Mouse (Mus musculus): ENCODE results near the gene Mylk. TPM values are rescaled to one million over a fixed set of nuclear protein-coding genes. Genes with fewer than 3 reads are reported as not detected.
"Not testable (repeated sequence)": the region's sequence is repeated elsewhere in the genome, so short reads cannot be mapped to it uniquely, and the experiment has no call there.

The Mylk gene
- polyA plus RNA-seq, 1 experiment, result 0.23 TPM

DNA sequence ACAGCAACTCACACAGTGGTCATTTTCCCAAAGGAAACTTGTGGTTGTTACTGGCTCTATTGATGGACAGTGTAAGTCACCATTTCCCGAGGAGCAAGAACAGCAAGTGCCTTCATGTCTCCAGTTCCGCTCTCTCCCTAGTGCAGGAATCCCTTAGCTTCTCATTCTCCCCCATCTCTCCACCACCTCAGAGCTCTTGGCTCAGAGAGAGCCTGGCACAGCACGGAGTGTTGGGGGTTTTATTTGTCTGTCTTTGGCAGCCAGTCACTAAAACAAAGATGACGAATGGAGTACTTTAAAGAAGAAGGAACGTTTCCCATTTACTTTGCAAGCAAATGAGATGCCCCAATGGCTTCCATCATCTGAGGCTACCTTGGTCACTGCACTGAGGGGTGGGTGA lies 56.2 kb downstream of the Mylk start:
- TF ChIP-seq USF1 (IDR thresholded peaks at IDR 0.05; ENCODE audit: low read depth) (no peak), MYOG (IDR thresholded peaks at IDR 0.05; ENCODE audit: control insufficient read depth, extremely low read depth, insufficient read length) (no peak), MAX (IDR thresholded peaks at IDR 0.05) (no peak), FOSL1 (IDR thresholded peaks at IDR 0.05; ENCODE audit: insufficient read depth, low read length, poor library complexity, severe bottlenecking) (no peak), CTCF (IDR thresholded peaks at IDR 0.05; ENCODE audit: control insufficient read depth, insufficient read depth, insufficient read length) (no peak), MYOD1 (IDR thresholded peaks at IDR 0.05; ENCODE audit: control insufficient read depth, insufficient read length, low read depth) (no peak), CEBPB (IDR thresholded peaks at IDR 0.05; ENCODE audit: low read depth) (no peak)
- H3K79me3 ChIP-seq (ENCODE audit: low read depth), result no peaks in the 10 kb centered on the region
- H3ac ChIP-seq (ENCODE audit: control insufficient read depth, insufficient read length, low read depth), result no peak overlapping the region
- H3K4me3 ChIP-seq (ENCODE audit: insufficient read depth, poor library complexity, severe bottlenecking), result no peak overlapping the region
- no peaks in the 10 kb centered on the region for H3K27me3 ChIP-seq (ENCODE audit: control insufficient read depth, insufficient read depth, insufficient read length)
- H3K79me2 ChIP-seq (ENCODE audit: control insufficient read depth, insufficient read depth), result no peaks in the 10 kb centered on the region
- no peaks in the 10 kb centered on the region for H3K36me3 ChIP-seq (ENCODE audit: control insufficient read depth, insufficient read depth)

DNA sequence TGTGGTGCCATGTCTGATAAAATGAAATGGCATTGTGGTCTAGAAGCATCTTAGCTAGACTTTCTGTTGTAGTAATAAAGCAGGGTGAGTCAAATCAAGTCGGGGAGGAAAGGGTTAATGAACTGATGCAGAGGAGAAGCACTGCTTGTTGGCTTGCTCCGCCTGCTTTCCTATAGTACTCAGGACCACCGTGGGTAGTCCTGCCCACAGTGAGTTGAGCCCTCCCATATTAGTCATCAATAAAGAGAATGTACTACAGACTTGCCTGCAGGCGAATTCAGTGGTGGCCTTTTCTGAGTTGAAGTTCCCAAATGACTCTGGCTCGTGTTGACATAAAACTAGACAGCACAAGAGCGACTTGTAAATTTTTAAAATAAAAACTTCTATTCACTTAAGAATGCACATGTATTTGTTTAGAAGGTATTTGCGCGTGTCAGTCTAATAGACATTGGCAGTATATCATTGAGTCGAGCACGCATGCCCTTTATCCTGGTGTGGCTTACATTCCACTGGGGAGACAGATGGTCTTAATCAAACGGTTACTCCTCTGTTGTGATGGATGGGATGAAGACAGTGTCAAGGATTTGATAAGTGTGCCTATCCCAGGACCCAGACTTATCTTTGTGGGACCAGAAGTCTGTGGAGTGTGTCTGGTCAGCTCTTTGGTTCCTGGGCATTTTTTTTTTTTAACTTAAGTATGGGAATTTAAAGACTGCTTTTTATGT lies 59.4 kb downstream of the Mylk start:
- Histone ChIP-seq H3K79me3 (ENCODE audit: low read depth) (no peaks in the 10 kb centered on the region), H3K79me2 (ENCODE audit: control insufficient read depth, insufficient read depth) (no peaks in the 10 kb centered on the region), H3K27me3 (ENCODE audit: control insufficient read depth, insufficient read depth, insufficient read length) (no peaks in the 10 kb centered on the region), H3K4me3 (ENCODE audit: insufficient read depth, poor library complexity, severe bottlenecking) (no peak overlapping the region), H3K36me3 (ENCODE audit: control insufficient read depth, insufficient read depth) (no peaks in the 10 kb centered on the region), H3ac (ENCODE audit: control insufficient read depth, insufficient read length, low read depth) (no peak overlapping the region)
- TF ChIP-seq MYOG (IDR thresholded peaks at IDR 0.05; ENCODE audit: control insufficient read depth, extremely low read depth, insufficient read length) (no peak), FOSL1 (IDR thresholded peaks at IDR 0.05; ENCODE audit: insufficient read depth, low read length, poor library complexity, severe bottlenecking) (no peak), CTCF (IDR thresholded peaks at IDR 0.05; ENCODE audit: control insufficient read depth, insufficient read depth, insufficient read length) (no peak), MYOD1 (IDR thresholded peaks at IDR 0.05; ENCODE audit: control insufficient read depth, insufficient read length, low read depth) (no peak), MAX (IDR thresholded peaks at IDR 0.05) (no peak), USF1 (IDR thresholded peaks at IDR 0.05; ENCODE audit: low read depth) (no peak), CEBPB (IDR thresholded peaks at IDR 0.05; ENCODE audit: low read depth) (no peak)

DNA sequence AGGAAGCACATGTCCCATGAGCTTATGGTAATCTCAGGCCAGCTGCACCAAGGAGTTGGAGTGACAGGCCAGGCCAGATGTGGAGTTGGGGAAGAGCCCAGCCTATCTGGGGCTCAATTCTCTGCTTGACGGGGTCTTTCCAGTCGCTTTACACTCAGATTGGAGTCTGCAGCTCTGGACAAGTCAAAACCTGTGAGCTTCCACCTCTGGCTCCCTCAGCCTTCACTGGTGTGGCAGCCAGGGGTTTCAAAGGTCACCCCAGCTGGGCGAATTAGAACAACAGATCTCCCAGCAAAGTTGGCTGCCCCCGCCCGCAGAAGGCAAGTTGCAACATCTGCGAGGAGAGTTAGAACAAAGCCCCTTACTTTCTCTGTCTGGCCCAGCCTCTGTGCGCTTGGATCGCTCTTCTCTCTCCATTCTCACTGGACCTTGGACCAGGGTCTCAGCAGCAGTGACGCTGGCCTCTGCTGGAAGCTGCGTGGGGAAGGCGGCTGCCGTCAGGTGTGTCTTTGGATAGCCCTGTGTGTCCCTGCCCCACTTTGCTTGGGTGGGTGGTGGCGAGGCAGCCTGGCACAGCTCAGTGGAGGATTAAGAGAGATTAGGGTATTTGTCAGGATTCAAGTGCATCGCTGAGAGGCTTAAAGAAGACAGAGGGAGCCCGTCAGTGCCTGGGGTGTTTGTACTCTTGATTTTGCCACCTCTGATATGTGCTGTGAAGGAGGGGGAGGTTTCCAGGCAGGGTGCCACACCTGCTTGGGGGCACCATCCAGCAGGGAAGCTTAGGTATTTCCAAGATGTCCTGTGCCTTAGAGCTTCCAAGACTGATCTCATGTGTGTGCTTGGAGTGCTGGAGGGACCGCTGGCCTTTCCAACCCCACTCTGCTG lies 62.1 kb downstream of the Mylk start:
- Histone ChIP-seq H3K79me3 (ENCODE audit: low read depth) (no peaks in the 10 kb centered on the region), H3K79me2 (ENCODE audit: control insufficient read depth, insufficient read depth) (no peaks in the 10 kb centered on the region), H3K4me3 (ENCODE audit: insufficient read depth, poor library complexity, severe bottlenecking) (no peak overlapping the region), H3K27me3 (ENCODE audit: control insufficient read depth, insufficient read depth, insufficient read length) (no peaks in the 10 kb centered on the region), H3K36me3 (ENCODE audit: control insufficient read depth, insufficient read depth) (no peaks in the 10 kb centered on the region), H3ac (ENCODE audit: control insufficient read depth, insufficient read length, low read depth) (no peak overlapping the region)
- TF ChIP-seq MYOG (IDR thresholded peaks at IDR 0.05; ENCODE audit: control insufficient read depth, extremely low read depth, insufficient read length), result no peak
- TF ChIP-seq CEBPB (IDR thresholded peaks at IDR 0.05; ENCODE audit: low read depth), result no peak
- no peak for TF ChIP-seq MYOD1 (IDR thresholded peaks at IDR 0.05; ENCODE audit: control insufficient read depth, insufficient read length, low read depth)
- TF ChIP-seq FOSL1 (IDR thresholded peaks at IDR 0.05; ENCODE audit: insufficient read depth, low read length, poor library complexity, severe bottlenecking), result no peak
- TF ChIP-seq MAX (IDR thresholded peaks at IDR 0.05), result no peak
- no peak for TF ChIP-seq CTCF (IDR thresholded peaks at IDR 0.05; ENCODE audit: control insufficient read depth, insufficient read depth, insufficient read length)
- no peak for TF ChIP-seq USF1 (IDR thresholded peaks at IDR 0.05; ENCODE audit: low read depth)

DNA sequence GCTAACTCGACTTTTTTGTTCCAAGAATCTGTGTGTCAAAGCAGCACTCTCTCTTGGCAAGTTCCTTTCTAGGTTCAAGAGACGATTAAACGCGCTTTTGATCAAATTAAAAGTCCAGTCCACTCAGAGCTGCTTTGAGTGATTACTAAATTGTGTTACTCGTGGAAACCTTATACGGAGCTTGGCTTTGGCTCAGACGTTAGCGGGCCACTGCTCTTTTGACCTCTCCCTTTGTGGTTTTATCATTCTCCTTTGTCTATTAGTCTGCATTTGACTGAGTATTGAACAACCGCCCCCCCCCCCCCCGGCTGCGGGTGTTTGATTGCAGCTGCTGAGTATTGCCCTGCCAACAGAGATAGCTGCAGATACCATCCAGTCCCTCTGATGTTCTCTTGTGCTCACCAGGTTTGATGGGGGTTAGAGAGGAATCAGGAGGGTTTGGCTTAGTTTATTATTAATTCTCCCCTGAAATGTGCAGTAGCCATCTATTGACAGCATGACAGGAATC lies 62.8 kb downstream of the Mylk start:
- H3ac ChIP-seq (ENCODE audit: control insufficient read depth, insufficient read length, low read depth), result no peak overlapping the region
- no peaks in the 10 kb centered on the region for H3K27me3 ChIP-seq (ENCODE audit: control insufficient read depth, insufficient read depth, insufficient read length)
- TF ChIP-seq USF1 (IDR thresholded peaks at IDR 0.05; ENCODE audit: low read depth) (no peak), MAX (IDR thresholded peaks at IDR 0.05) (no peak), CEBPB (IDR thresholded peaks at IDR 0.05; ENCODE audit: low read depth) (no peak), CTCF (IDR thresholded peaks at IDR 0.05; ENCODE audit: control insufficient read depth, insufficient read depth, insufficient read length) (no peak), FOSL1 (IDR thresholded peaks at IDR 0.05; ENCODE audit: insufficient read depth, low read length, poor library complexity, severe bottlenecking) (no peak)
- no peaks in the 10 kb centered on the region for H3K79me2 ChIP-seq (ENCODE audit: control insufficient read depth, insufficient read depth)
- no peaks in the 10 kb centered on the region for H3K36me3 ChIP-seq (ENCODE audit: control insufficient read depth, insufficient read depth)
- no peak overlapping the region for H3K4me3 ChIP-seq (ENCODE audit: insufficient read depth, poor library complexity, severe bottlenecking)
- H3K79me3 ChIP-seq (ENCODE audit: low read depth), result no peaks in the 10 kb centered on the region

DNA sequence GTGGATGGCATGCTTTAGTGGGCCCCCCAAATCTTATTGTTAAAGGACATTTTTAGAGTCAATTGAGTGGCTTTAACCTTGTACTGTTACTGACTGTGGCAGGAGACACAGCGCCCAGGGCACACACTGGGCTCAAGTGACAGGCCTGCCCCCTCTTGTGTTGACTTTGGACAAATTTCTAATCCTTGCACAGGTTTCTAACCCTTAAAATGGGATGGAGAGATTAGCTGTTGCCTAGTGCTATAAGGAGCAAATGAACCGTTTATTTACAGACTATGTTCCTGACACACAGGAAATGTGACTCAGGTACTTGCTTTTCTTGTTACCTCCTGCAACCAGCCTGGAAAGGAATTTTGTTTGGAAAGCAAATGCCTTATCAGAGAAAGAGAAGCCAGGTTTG lies 67.2 kb downstream of the Mylk start:
- no peaks in the 10 kb centered on the region for H3K27me3 ChIP-seq (ENCODE audit: control insufficient read depth, insufficient read depth, insufficient read length)
- H3K79me3 ChIP-seq (ENCODE audit: low read depth), result no peaks in the 10 kb centered on the region
- H3K79me2 ChIP-seq (ENCODE audit: control insufficient read depth, insufficient read depth), result no peaks in the 10 kb centered on the region
- TF ChIP-seq FOSL1 (IDR thresholded peaks at IDR 0.05; ENCODE audit: insufficient read depth, low read length, poor library complexity, severe bottlenecking), result no peak
- no peak for TF ChIP-seq USF1 (IDR thresholded peaks at IDR 0.05; ENCODE audit: low read depth)
- no peak for TF ChIP-seq MYOD1 (IDR thresholded peaks at IDR 0.05; ENCODE audit: control insufficient read depth, insufficient read length, low read depth)
- no peak for TF ChIP-seq CTCF (IDR thresholded peaks at IDR 0.05; ENCODE audit: control insufficient read depth, insufficient read depth, insufficient read length)
- no peak for TF ChIP-seq MYOG (IDR thresholded peaks at IDR 0.05; ENCODE audit: control insufficient read depth, extremely low read depth, insufficient read length)
- TF ChIP-seq MAX (IDR thresholded peaks at IDR 0.05), result no peak
- no peak for TF ChIP-seq CEBPB (IDR thresholded peaks at IDR 0.05; ENCODE audit: low read depth)
- H3K36me3 ChIP-seq (ENCODE audit: control insufficient read depth, insufficient read depth), result no peaks in the 10 kb centered on the region
- no peak overlapping the region for H3ac ChIP-seq (ENCODE audit: control insufficient read depth, insufficient read length, low read depth)
- no peak overlapping the region for H3K4me3 ChIP-seq (ENCODE audit: insufficient read depth, poor library complexity, severe bottlenecking)

DNA sequence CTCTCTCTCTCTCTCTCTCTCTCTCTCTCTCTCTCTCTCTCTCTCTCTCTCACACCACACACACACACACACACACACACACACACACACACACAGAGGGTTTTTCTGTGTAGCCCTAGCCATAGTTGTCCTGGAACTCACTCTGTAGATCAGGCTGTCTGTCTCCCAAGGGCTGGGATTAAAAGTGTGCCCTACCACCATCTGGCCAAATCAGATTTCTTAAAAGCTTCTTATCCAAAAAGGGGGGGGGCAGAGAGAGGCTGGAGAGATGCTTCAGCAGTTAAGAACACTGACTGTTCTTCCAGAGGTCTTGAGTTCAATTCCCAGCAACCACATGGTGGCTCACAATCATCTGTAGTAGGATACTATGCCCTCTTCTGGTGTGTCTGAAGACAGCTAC lies 68.2 kb downstream of the Mylk start:
- H3K79me2 ChIP-seq (ENCODE audit: control insufficient read depth, insufficient read depth); H3K36me3 ChIP-seq (ENCODE audit: control insufficient read depth, insufficient read depth); H3K27me3 ChIP-seq (ENCODE audit: control insufficient read depth, insufficient read depth, insufficient read length); H3K4me3 ChIP-seq (ENCODE audit: insufficient read depth, poor library complexity, severe bottlenecking); H3ac ChIP-seq (ENCODE audit: control insufficient read depth, insufficient read length, low read depth); H3K79me3 ChIP-seq (ENCODE audit: low read depth): not testable (repeated sequence)
